Mouse (Mus musculus): ENCODE data around the gene Swi5. TPM values are rescaled to one million over a fixed set of nuclear protein-coding genes. Genes with fewer than 3 reads are reported as not detected.
"Not testable (repeated sequence)": the region's sequence is repeated elsewhere in the genome, so short reads cannot be mapped to it uniquely, and the experiment has no call there.

Gene Swi5
- polyA plus RNA-seq, 1 experiment from 2014 or later = 369 TPM

- WGBS = 79% methylated on average over 6 of the region's 6 CpGs
- ATAC-seq (replicated peaks; ENCODE audit: low FRiP score) = no peak
- DNase-seq (ENCODE audit: low spot score) = no peak
- Histone ChIP-seq H3K9me3 (ENCODE audit: control insufficient read depth, low read length) (no peaks in the 10 kb centered on the region), H3K27ac (ENCODE audit: low read depth, low read length) (no peak overlapping the region), H3K4me3 (ENCODE audit: low read depth, low read length) (no peak overlapping the region), H3K36me3 (ENCODE audit: control insufficient read depth, insufficient read depth, low read length) (peaks cover 39% of the 10 kb centered on the region), H3K27me3 (replicated peaks; ENCODE audit: control insufficient read depth, insufficient read depth, low read length) (peaks cover under 1% of the 10 kb centered on the region), H3K9ac (ENCODE audit: low read depth, low read length) (no peak overlapping the region), H3K4me1 (replicated peaks; ENCODE audit: control insufficient read depth, insufficient read depth, low read length) (peaks cover 10% of the 10 kb centered on the region), H3K4me2 (no peak overlapping the region)
Measured at GRCm38 (mm10) chr2:32307247-32307798, 19.4 kb upstream of the Swi5 start.

GRCm38 (mm10) chr2:32306176-32306575 is 18.3 kb upstream of the Swi5 start:
- Histone ChIP-seq H3K9me3 (ENCODE audit: control insufficient read depth, low read length) (no peaks in the 10 kb centered on the region), H3K27me3 (replicated peaks; ENCODE audit: control insufficient read depth, insufficient read depth, low read length) (no peaks in the 10 kb centered on the region; the same call in 1 of the 2 replicates), H3K4me3 (ENCODE audit: low read depth, low read length) (no peak overlapping the region), H3K36me3 (ENCODE audit: control insufficient read depth, insufficient read depth, low read length) (peaks cover 45% of the 10 kb centered on the region), H3K4me1 (replicated peaks; ENCODE audit: control insufficient read depth, insufficient read depth, low read length) (0 out of 2 replicates have a peak, but pooled peaks cover 3% of the 10 kb centered on the region), H3K4me2 (no peak overlapping the region), H3K27ac (ENCODE audit: low read depth, low read length) (no peak overlapping the region), H3K9ac (ENCODE audit: low read depth, low read length) (no peak overlapping the region)
- 90% methylated on average over 9 of the region's 9 CpGs for WGBS
- DNase-seq (ENCODE audit: low spot score) (no peak), ATAC-seq (replicated peaks; ENCODE audit: low FRiP score) (no peak)

DNA sequence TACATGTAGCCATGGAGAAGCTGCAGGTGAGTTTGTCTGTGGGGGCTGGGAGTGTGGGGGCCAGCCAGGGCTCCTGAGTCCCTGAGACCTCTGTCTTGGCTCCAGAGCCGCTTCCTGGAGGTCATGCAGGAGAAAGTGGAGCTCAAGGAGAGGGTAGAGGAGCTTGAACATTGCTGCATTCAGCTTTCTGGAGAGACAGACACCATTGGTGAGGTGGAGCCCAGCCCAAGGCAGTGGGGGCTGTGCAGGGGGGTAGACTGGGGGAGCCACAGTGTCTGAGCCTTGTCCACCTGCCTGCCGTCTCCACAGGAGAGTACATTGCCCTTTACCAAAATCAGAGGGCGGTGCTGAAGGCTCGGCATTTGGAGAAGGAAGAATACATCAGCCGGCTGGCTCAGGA is 17.8 kb upstream of the Swi5 start:
- no peaks in the 10 kb centered on the region; the same call in 1 of the 2 replicates for H3K27me3 ChIP-seq (replicated peaks; ENCODE audit: control insufficient read depth, insufficient read depth, low read length)
- H3K9ac ChIP-seq (ENCODE audit: low read depth, low read length) = no peak overlapping the region
- H3K4me3 ChIP-seq (ENCODE audit: low read depth, low read length) = no peak overlapping the region
- peaks cover 45% of the 10 kb centered on the region for H3K36me3 ChIP-seq (ENCODE audit: control insufficient read depth, insufficient read depth, low read length)
- no peak overlapping the region for H3K4me2 ChIP-seq
- no peaks in the 10 kb centered on the region for H3K9me3 ChIP-seq (ENCODE audit: control insufficient read depth, low read length)
- 91% methylated on average over 5 of the region's 5 CpGs for WGBS
- no peak overlapping the region for H3K27ac ChIP-seq (ENCODE audit: low read depth, low read length)
- DNase-seq (ENCODE audit: low spot score) (no peak), ATAC-seq (replicated peaks; ENCODE audit: low FRiP score) (no peak)
- 0 out of 2 replicates have a peak, but pooled peaks cover 3% of the 10 kb centered on the region for H3K4me1 ChIP-seq (replicated peaks; ENCODE audit: control insufficient read depth, insufficient read depth, low read length)

DNA sequence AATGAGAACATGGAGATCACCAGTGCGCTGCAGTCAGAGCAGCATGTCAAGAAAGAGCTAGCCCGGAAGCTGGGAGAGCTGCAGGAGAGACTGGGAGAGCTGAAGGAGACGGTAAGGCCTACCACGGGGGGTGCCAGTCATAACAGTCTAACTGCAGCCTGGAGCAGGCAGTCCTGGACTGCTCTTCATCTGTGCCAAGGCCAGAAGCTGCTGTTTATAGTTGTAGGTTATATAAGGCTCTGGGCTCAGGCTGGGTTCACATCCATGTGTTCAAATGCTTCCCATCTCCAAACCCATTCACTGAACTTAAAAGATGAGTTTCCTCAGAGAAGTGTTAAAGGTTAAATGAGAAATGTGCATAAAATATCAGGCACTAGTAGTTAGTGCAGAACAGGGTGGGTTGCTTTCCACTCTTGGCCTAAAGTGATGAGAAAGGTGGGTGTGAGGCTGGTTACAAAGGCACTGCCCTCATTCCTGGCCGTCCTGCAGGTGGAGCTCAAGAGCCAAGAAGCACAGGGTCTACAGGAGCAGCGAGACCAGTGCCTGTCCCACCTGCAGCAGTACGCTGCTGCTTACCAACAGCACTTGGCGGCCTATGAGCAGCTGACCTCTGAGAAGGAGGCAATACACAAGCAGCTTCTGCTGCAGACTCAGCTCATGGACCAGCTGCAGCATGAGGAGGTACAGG is 16.4 kb upstream of the Swi5 start:
- Histone ChIP-seq H3K36me3 (ENCODE audit: control insufficient read depth, insufficient read depth, low read length) (peaks cover 49% of the 10 kb centered on the region), H3K27ac (ENCODE audit: low read depth, low read length) (no peak overlapping the region), H3K4me3 (ENCODE audit: low read depth, low read length) (no peak overlapping the region), H3K4me2 (no peak overlapping the region), H3K4me1 (replicated peaks; ENCODE audit: control insufficient read depth, insufficient read depth, low read length) (no peaks in the 10 kb centered on the region), H3K9me3 (ENCODE audit: control insufficient read depth, low read length) (no peaks in the 10 kb centered on the region), H3K9ac (ENCODE audit: low read depth, low read length) (no peak overlapping the region), H3K27me3 (replicated peaks; ENCODE audit: control insufficient read depth, insufficient read depth, low read length) (no peaks in the 10 kb centered on the region)
- DNase-seq (ENCODE audit: low spot score) = no peak
- 66% methylated on average over 8 of the region's 8 CpGs for WGBS
- ATAC-seq (replicated peaks; ENCODE audit: low FRiP score) = no peak

DNA sequence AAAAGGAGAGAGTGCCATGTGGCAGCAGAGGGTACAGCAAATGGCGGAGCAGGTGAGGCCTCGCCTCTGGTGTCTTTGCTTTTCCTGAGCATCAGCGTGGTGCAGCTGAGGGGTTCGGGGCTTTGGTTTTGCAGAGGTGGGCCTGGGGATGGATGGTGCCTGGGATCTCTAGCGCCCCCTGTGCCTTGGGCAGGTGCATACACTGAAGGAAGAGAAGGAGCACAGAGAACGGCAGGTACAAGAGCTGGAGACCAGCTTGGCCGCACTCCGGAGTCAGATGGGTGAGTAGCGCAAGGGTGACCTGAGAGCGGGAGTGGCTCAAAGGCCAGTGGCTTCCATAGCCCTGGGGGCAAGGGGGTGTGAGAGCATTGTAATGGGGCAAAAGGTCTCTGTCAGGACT is 15.1 kb upstream of the Swi5 start:
- 93% methylated on average over 10 of the region's 10 CpGs for WGBS
- H3K27ac ChIP-seq (ENCODE audit: low read depth, low read length) = no peak overlapping the region
- no peak overlapping the region for H3K4me2 ChIP-seq
- DNase-seq (ENCODE audit: low spot score) = no peak
- no peak overlapping the region for H3K4me3 ChIP-seq (ENCODE audit: low read depth, low read length)
- H3K36me3 ChIP-seq (ENCODE audit: control insufficient read depth, insufficient read depth, low read length) = peaks cover 56% of the 10 kb centered on the region
- H3K27me3 ChIP-seq (replicated peaks; ENCODE audit: control insufficient read depth, insufficient read depth, low read length) = no peaks in the 10 kb centered on the region
- no peaks in the 10 kb centered on the region for H3K9me3 ChIP-seq (ENCODE audit: control insufficient read depth, low read length)
- H3K4me1 ChIP-seq (replicated peaks; ENCODE audit: control insufficient read depth, insufficient read depth, low read length) = no peaks in the 10 kb centered on the region
- no peak overlapping the region for H3K9ac ChIP-seq (ENCODE audit: low read depth, low read length)
- ATAC-seq (replicated peaks; ENCODE audit: low FRiP score) = no peak

- H3K4me1 ChIP-seq (replicated peaks; ENCODE audit: control insufficient read depth, insufficient read depth, low read length) = no peaks in the 10 kb centered on the region
- no peak overlapping the region for H3K9ac ChIP-seq (ENCODE audit: low read depth, low read length)
- H3K27me3 ChIP-seq (replicated peaks; ENCODE audit: control insufficient read depth, insufficient read depth, low read length) = no peaks in the 10 kb centered on the region
- H3K36me3 ChIP-seq (ENCODE audit: control insufficient read depth, insufficient read depth, low read length) = peaks cover 40% of the 10 kb centered on the region
- no peak overlapping the region for H3K27ac ChIP-seq (ENCODE audit: low read depth, low read length)
- no peak overlapping the region for H3K4me2 ChIP-seq
- ATAC-seq (replicated peaks; ENCODE audit: low FRiP score) = no peak
- H3K4me3 ChIP-seq (ENCODE audit: low read depth, low read length) = no peak overlapping the region
- no peaks in the 10 kb centered on the region for H3K9me3 ChIP-seq (ENCODE audit: control insufficient read depth, low read length)
- no peak for DNase-seq (ENCODE audit: low spot score)
- 81% methylated on average over 4 of the region's 4 CpGs for WGBS
Measured at GRCm38 (mm10) chr2:32299469-32299868, 11.6 kb upstream of the Swi5 start.

GRCm38 (mm10) chr2:32295842-32296241 is 8.0 kb upstream of the Swi5 start:
- not testable (repeated sequence) for H3K9ac ChIP-seq (ENCODE audit: low read depth, low read length); H3K27ac ChIP-seq (ENCODE audit: low read depth, low read length); H3K27me3 ChIP-seq (replicated peaks; ENCODE audit: control insufficient read depth, insufficient read depth, low read length); H3K4me2 ChIP-seq; ATAC-seq (replicated peaks; ENCODE audit: low FRiP score); DNase-seq (ENCODE audit: low spot score); H3K4me3 ChIP-seq (ENCODE audit: low read depth, low read length); H3K4me1 ChIP-seq (replicated peaks; ENCODE audit: control insufficient read depth, insufficient read depth, low read length); H3K9me3 ChIP-seq (ENCODE audit: control insufficient read depth, low read length)
- H3K36me3 ChIP-seq (ENCODE audit: control insufficient read depth, insufficient read depth, low read length) = peaks cover 17% of the 10 kb centered on the region
- 85% methylated on average over 2 of the region's 2 CpGs for WGBS

- H3K9me3 ChIP-seq (ENCODE audit: control insufficient read depth, low read length) = no peaks in the 10 kb centered on the region
- ATAC-seq (replicated peaks; ENCODE audit: low FRiP score) = no peak
- H3K4me2 ChIP-seq = no peak overlapping the region
- H3K4me1 ChIP-seq (replicated peaks; ENCODE audit: control insufficient read depth, insufficient read depth, low read length) = no peaks in the 10 kb centered on the region
- no peak for DNase-seq (ENCODE audit: low spot score)
- H3K9ac ChIP-seq (ENCODE audit: low read depth, low read length) = no peak overlapping the region
- peaks cover 17% of the 10 kb centered on the region for H3K36me3 ChIP-seq (ENCODE audit: control insufficient read depth, insufficient read depth, low read length)
- H3K27me3 ChIP-seq (replicated peaks; ENCODE audit: control insufficient read depth, insufficient read depth, low read length) = no peaks in the 10 kb centered on the region
- 76% methylated on average over 3 of the region's 3 CpGs for WGBS
- H3K27ac ChIP-seq (ENCODE audit: low read depth, low read length) = no peak overlapping the region
- H3K4me3 ChIP-seq (ENCODE audit: low read depth, low read length) = no peak overlapping the region
Measured at GRCm38 (mm10) chr2:32295285-32295684, 7.4 kb upstream of the Swi5 start.

DNA sequence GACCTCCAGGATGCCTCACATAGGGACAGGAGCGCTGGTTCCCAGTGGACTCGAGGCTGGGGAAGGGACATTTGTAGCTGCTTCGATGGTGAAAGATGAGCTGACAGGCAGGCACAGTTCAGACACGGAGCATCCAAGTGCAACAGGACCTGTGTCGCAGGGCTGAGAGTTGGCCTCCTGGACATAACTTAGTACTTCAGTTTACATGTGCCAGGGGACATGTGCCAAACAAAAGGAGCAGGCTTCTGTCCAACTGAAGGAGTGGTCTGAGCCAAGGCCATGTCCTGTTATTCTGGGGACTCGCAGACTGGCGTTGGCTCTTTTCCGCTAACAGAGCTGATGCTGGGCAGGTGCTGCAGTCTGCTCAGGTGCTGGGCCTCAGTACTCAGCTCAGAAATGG is 6.5 kb upstream of the Swi5 start:
- Histone ChIP-seq H3K27ac (ENCODE audit: low read depth, low read length) (no peak overlapping the region), H3K9ac (ENCODE audit: low read depth, low read length) (no peak overlapping the region), H3K36me3 (ENCODE audit: control insufficient read depth, insufficient read depth, low read length) (peaks cover 14% of the 10 kb centered on the region), H3K4me3 (ENCODE audit: low read depth, low read length) (no peak overlapping the region), H3K4me1 (replicated peaks; ENCODE audit: control insufficient read depth, insufficient read depth, low read length) (peaks cover under 1% of the 10 kb centered on the region), H3K27me3 (replicated peaks; ENCODE audit: control insufficient read depth, insufficient read depth, low read length) (no peaks in the 10 kb centered on the region), H3K9me3 (ENCODE audit: control insufficient read depth, low read length) (no peaks in the 10 kb centered on the region), H3K4me2 (no peak overlapping the region)
- 89% methylated on average over 8 of the region's 8 CpGs for WGBS
- ATAC-seq (replicated peaks; ENCODE audit: low FRiP score) (no peak), DNase-seq (ENCODE audit: low spot score) (no peak)
